Mouse (Mus musculus): ENCODE results near the gene Ykt6. TPM values are rescaled to one million over a fixed set of nuclear protein-coding genes. Genes with fewer than 3 reads are reported as not detected.
"Not testable (repeated sequence)": the region's sequence is repeated elsewhere in the genome, so short reads cannot be mapped to it uniquely, and the experiment has no call there.

The Ykt6 gene
- total and polyA plus RNA-seq, 3 experiments = 76.5 to 98.1 (median 89.5) TPM

DNA sequence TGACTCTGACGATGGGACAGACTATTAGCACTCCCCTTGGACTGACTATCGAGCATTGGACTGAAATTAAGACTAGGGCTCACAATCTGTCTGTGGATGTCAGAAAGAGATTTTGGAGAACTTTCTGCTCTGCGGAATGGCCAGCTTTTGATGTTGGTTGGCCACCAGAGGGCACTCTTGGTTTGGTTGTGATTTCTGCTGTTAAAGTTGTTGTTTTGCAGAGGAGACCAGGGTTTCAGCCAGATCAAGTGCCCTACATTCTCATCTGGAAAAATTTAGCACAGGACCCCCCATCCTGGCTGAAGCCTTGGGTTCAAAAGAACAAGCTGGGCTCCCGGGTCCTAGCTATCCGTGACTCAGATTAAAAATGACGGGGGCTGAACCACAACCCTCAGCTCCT, 23.5 kb upstream of the Ykt6 start:
- not testable (repeated sequence) for H3K9me3 ChIP-seq (replicated peaks; ENCODE audit: insufficient read depth, low read length); H3K36me3 ChIP-seq (ENCODE audit: control insufficient read depth in 1 of 2, insufficient read depth in 2 of 2, low read length in 2 of 2); H3K27ac ChIP-seq (ENCODE audit: control insufficient read depth, low read depth, low read length); H3K4me1 ChIP-seq (ENCODE audit: control insufficient read depth in 1 of 2, insufficient read depth in 2 of 2, low read length in 2 of 2); H3K9ac ChIP-seq (ENCODE audit: control insufficient read depth, low read depth, low read length, poor library complexity, severe bottlenecking); H3K27me3 ChIP-seq (ENCODE audit: control insufficient read depth in 1 of 2, insufficient read depth in 2 of 2, low read length in 2 of 2); H3K4me3 ChIP-seq (ENCODE audit: control insufficient read depth in 1 of 2, insufficient read depth in 1 of 2, low read depth in 2 of 2, low read length in 2 of 2); H3K79me2 ChIP-seq (ENCODE audit: control insufficient read depth, insufficient read depth, low read length, poor library complexity)
- DNase-seq (ENCODE audit: low read depth, low spot score) = peak; percentile 32
- TF ChIP-seq SMC3 (IDR thresholded peaks at IDR 0.05; ENCODE audit: low read depth, low read length) = peak; percentile 33
- TF ChIP-seq RAD21 (IDR thresholded peaks at IDR 0.05; ENCODE audit: low read depth, low read length) = peak; percentile 49
- TF ChIP-seq CTCF (IDR thresholded peaks at IDR 0.05 in 2 of 3, conservative IDR thresholded peaks at IDR 0.05 in 1 of 3; ENCODE audit: control insufficient read depth in 1 of 3, insufficient read depth in 1 of 3, low read depth in 2 of 3, low read length in 3 of 3, poor library complexity in 1 of 3, severe bottlenecking in 1 of 3) = peak; percentile 19 to 47 (median 40); a peak in 3 of 6 replicates

DNA sequence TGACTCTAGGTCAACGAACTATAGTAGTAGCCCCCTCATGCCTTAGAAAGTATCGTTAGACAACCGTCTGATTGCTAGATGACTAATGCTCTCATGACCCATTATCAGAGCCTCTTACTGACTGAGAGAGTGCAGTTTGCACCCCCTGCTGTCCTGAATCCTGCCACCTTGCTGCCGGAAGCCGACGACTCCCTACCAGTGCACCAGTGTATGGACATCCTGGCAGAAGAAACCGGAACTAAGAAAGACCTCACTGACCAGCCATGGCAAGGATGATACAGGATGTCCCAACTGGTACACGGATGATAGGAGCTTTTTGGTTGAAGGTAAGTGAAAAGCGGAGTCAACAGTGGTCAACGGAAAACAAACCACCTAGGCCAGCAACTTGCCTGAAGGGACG, 21.0 kb upstream of the Ykt6 start:
- not testable (repeated sequence) for H3K79me2 ChIP-seq (ENCODE audit: control insufficient read depth, insufficient read depth, low read length, poor library complexity); H3K27me3 ChIP-seq (ENCODE audit: control insufficient read depth in 1 of 2, insufficient read depth in 2 of 2, low read length in 2 of 2); H3K9ac ChIP-seq (ENCODE audit: control insufficient read depth, low read depth, low read length, poor library complexity, severe bottlenecking); H3K27ac ChIP-seq (ENCODE audit: control insufficient read depth, low read depth, low read length); DNase-seq (ENCODE audit: low read depth, low spot score); H3K4me3 ChIP-seq (ENCODE audit: control insufficient read depth in 1 of 2, insufficient read depth in 1 of 2, low read depth in 2 of 2, low read length in 2 of 2); H3K4me1 ChIP-seq (ENCODE audit: control insufficient read depth in 1 of 2, insufficient read depth in 2 of 2, low read length in 2 of 2); H3K36me3 ChIP-seq (ENCODE audit: control insufficient read depth in 1 of 2, insufficient read depth in 2 of 2, low read length in 2 of 2); H3K9me3 ChIP-seq (replicated peaks; ENCODE audit: insufficient read depth, low read length)

- H3K27me3 ChIP-seq (ENCODE audit: control insufficient read depth in 1 of 2, insufficient read depth in 2 of 2, low read length in 2 of 2) = peaks cover 13 to 18% of the 10 kb centered on the region in 2 experiments
- no peak overlapping the region for H3K4me3 ChIP-seq (ENCODE audit: control insufficient read depth in 1 of 2, insufficient read depth in 1 of 2, low read depth in 2 of 2, low read length in 2 of 2)
- H3K4me1 ChIP-seq (ENCODE audit: control insufficient read depth in 1 of 2, insufficient read depth in 2 of 2, low read length in 2 of 2) = no peaks in the 10 kb centered on the region
- no peaks in the 10 kb centered on the region for H3K36me3 ChIP-seq (ENCODE audit: control insufficient read depth in 1 of 2, insufficient read depth in 2 of 2, low read length in 2 of 2)
- H3K27ac ChIP-seq (ENCODE audit: control insufficient read depth, low read depth, low read length) = no peak overlapping the region
- no peaks in the 10 kb centered on the region for H3K79me2 ChIP-seq (ENCODE audit: control insufficient read depth, insufficient read depth, low read length, poor library complexity)
- no peak overlapping the region for H3K9ac ChIP-seq (ENCODE audit: control insufficient read depth, low read depth, low read length, poor library complexity, severe bottlenecking)
- TF ChIP-seq MAZ (IDR thresholded peaks at IDR 0.05; ENCODE audit: low read depth, low read length) (no peak), CHD1 (IDR thresholded peaks at IDR 0.05; ENCODE audit: low read depth, low read length) (no peak), HCFC1 (IDR thresholded peaks at IDR 0.05; ENCODE audit: low read depth, low read length) (no peak), MYC (IDR thresholded peaks at IDR 0.05; ENCODE audit: low read depth, low read length) (no peak), KAT2A (conservative IDR thresholded peaks at IDR 0.05; ENCODE audit: low read depth, low read length) (no peak), EP300 (IDR thresholded peaks at IDR 0.05; ENCODE audit: low read depth in 1 of 2, low read length in 2 of 2) (no peak), RCOR1 (IDR thresholded peaks at IDR 0.05; ENCODE audit: low read depth, low read length) (no peak), ZNF384 (IDR thresholded peaks at IDR 0.05; ENCODE audit: low read depth, low read length) (no peak), MXI1 (IDR thresholded peaks at IDR 0.05; ENCODE audit: low read depth, low read length) (no peak), ELF1 (IDR thresholded peaks at IDR 0.05; ENCODE audit: low read depth, low read length) (no peak), GABPA (IDR thresholded peaks at IDR 0.05; ENCODE audit: low read depth, low read length) (no peak), NELFE (IDR thresholded peaks at IDR 0.05; ENCODE audit: low read depth, low read length) (no peak)
- no peaks in the 10 kb centered on the region for H3K9me3 ChIP-seq (replicated peaks; ENCODE audit: insufficient read depth, low read length)
- no peak for DNase-seq (ENCODE audit: low read depth, low spot score)
Observed at GRCm38 (mm10) chr11:5942966-5943365, 12.5 kb upstream of the Ykt6 start.

Measured in MEL (cell line).